Mouse (Mus musculus) lung, embryonic 14.5 days (tissue): Measurements from ENCODE around the gene Lrp3. TPM values are rescaled to one million over a fixed set of nuclear protein-coding genes. Genes with fewer than 3 reads are reported as not detected.

Source experiments
- ATAC-seq: fragments of 200-750 bp; cut with Nextera tagmentation; 2 replicates; pipeline ENCODE4 v1.8.0; 2017; ENCODE audit warnings: mild to moderate bottlenecking, moderate TSS enrichment, moderate library complexity; ENCODE audit not compliant: insufficient read depth
- DNase-seq: peaks from one replicate; pipeline ENCODE4 v3.0.0-alpha.2; 2015
- H3K27ac ChIP-seq: fragments of 300-500 bp; sonication (generic); 2 replicates; pipeline ENCODE4 v1.5.1; 2014; ENCODE audit warnings: low read depth, mild to moderate bottlenecking, moderate library complexity
- H3K27me3 ChIP-seq: fragments of 300-500 bp; sonication (generic); 2 replicates; pipeline ENCODE4 v1.6.1; 2014; ENCODE audit warnings: low read length, control low read depth; ENCODE audit not compliant: insufficient read depth
- H3K36me3 ChIP-seq: fragments of 300-500 bp; sonication (generic); 2 replicates; pipeline ENCODE4 v1.6.1; 2014; ENCODE audit warnings: control low read depth; ENCODE audit not compliant: insufficient read depth
- H3K4me1 ChIP-seq: fragments of 300-500 bp; sonication (generic); 2 replicates; pipeline ENCODE4 v1.6.1; 2014; ENCODE audit warnings: antibody characterized with exemption, control low read depth; ENCODE audit not compliant: insufficient read depth
- H3K4me2 ChIP-seq: fragments of 300-500 bp; sonication (generic); 2 replicates; pipeline ENCODE4 v1.6.1; 2014; ENCODE audit warnings: mild to moderate bottlenecking
- H3K4me3 ChIP-seq: fragments of 300-500 bp; sonication (generic); 2 replicates; pipeline ENCODE4 v1.5.1; 2014; ENCODE audit warnings: low read depth, low read length
- H3K9ac ChIP-seq: fragments of 300-500 bp; sonication (generic); 2 replicates; pipeline ENCODE4 v1.6.1; 2014
- H3K9me3 ChIP-seq: fragments of 300-500 bp; sonication (generic); 2 replicates; pipeline ENCODE4 v1.6.1; 2016; ENCODE audit warnings: low read depth, low read length, control low read depth
- CTCF ChIP-seq: IDR thresholded peaks from 2 replicates; pipeline ENCODE4 v1.5.1; 2016; ENCODE audit warnings: antibody characterized with exemption, low read depth
- WGBS: fragments of 180-500 bp; shearing (Covaris S2); extraction: QIAGEN DNeasy Blood & Tissue Kit; methylation state at CpG from one replicate; pipeline ENCODE4 v1.1.7; 2014; 5-methylcytosine and 5-hydroxymethylcytosine counted together
- polyA plus RNA-seq: library from polyadenylated mRNA; unstranded; fragments of >200 nt; fragmentation: Nextera tagmentation; extraction: Ambion mirVana; gene quantifications from 2 replicates; pipeline ENCODE4 v1.2.1, GENCODE M21; 2014

Lrp3 gene
- polyA plus RNA-seq, 1 experiment from 2014 or later = 11.2 TPM

- Histone ChIP-seq H3K27ac (no peak overlapping the region), H3K4me1 (0 out of 2 replicates have a peak, but pooled peaks cover 4% of the 10 kb centered on the region), H3K36me3 (peaks cover 9% of the 10 kb centered on the region; the same call in 1 of the 2 replicates), H3K9me3 (no peaks in the 10 kb centered on the region), H3K27me3 (no peaks in the 10 kb centered on the region), H3K9ac (peak overlapping the region; percentile 71), H3K4me2 (peak overlapping the region; percentile 82), H3K4me3 (peak overlapping the region; percentile 61)
- ATAC-seq (no peak), DNase-seq (no peak)
- TF ChIP-seq CTCF = no peak
- WGBS = 39% methylated on average over 5 of the region's 5 CpGs
These were observed 433 bp upstream of the Lrp3 start for GRCm38 (mm10) chr7:35215731-35216130.

DNA sequence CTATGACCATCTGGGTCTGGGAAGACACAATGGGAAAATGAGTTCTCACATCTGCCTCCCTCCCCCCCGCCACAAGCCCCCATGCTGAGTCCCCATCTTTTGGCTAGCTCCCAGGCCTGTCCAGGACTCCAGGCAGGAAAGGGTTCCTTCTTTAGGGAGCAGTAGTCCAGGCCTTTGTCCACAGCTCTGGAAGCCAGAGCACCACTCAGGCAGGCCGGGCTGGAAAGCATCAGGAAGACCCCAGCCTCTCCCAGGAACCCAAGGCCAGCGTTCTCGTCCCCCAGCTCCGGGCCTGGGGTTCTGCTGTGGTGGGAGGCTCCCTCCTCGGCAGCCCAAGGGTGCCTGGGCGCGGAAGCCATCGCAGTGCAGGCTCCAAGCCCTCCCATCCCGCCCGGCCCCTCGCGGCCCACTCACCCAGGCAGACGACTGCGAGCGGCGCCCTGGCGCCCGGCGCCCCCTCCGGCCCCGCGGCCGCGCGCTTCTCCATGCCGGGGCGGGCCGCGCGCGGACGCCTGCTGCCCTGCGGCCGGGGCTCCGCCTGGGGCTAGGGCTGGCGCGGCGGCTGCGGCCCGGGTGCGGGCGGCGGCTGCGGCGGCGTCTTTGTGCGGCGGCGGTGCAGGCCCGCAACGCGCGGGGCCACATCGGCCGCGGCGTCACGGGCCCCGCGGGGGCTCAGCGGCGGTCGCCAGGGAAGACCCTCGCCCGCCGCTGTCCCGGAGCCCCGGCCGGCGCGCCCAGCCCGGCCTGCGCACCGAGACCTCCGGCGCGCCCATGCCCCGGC lies 666 bp downstream of the Lrp3 start:
- H3K36me3 ChIP-seq = peaks cover 9% of the 10 kb centered on the region; the same call in 1 of the 2 replicates
- TF ChIP-seq CTCF = no peak
- ATAC-seq (peak; percentile 59), DNase-seq (peak; percentile 61)
- 0 out of 2 replicates have a peak, but pooled peaks cover 4% of the 10 kb centered on the region for H3K4me1 ChIP-seq
- no peaks in the 10 kb centered on the region for H3K9me3 ChIP-seq
- H3K9ac ChIP-seq = peak overlapping the region; percentile 71
- H3K27ac ChIP-seq = no peak overlapping the region; the same call in 1 of the 2 replicates
- H3K4me2 ChIP-seq = peak overlapping the region; percentile 82
- under 1% methylated on average over 62 of the region's 79 CpGs for WGBS
- H3K27me3 ChIP-seq = no peaks in the 10 kb centered on the region
- H3K4me3 ChIP-seq = peak overlapping the region; percentile 61

DNA sequence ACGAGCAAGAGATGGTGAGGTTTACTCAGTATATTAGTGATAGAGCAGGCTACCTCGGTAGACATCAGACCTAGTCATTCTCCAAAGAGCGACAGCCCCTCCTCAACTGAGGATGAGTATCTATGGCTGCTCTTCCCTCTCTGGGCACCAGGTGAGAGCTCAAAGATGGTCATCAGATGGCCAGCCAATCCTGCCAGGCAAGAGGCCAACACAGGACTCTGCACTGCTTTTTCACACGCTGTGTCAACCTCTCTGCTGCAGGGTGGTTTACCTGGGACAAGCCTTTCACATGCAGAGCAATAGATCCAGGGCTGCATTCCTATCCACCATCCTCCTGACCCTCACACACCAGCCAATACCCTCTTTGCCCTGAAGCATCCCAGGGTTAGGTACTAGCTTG lies 3.5 kb downstream of the Lrp3 start:
- ATAC-seq (no peak), DNase-seq (no peak)
- Histone ChIP-seq H3K36me3 (peaks cover 9% of the 10 kb centered on the region; the same call in 1 of the 2 replicates), H3K4me2 (no peak overlapping the region), H3K9me3 (no peaks in the 10 kb centered on the region), H3K27ac (no peak overlapping the region), H3K4me1 (0 out of 2 replicates have a peak, but pooled peaks cover 4% of the 10 kb centered on the region), H3K27me3 (no peaks in the 10 kb centered on the region), H3K4me3 (no peak overlapping the region), H3K9ac (no peak overlapping the region)
- no peak for TF ChIP-seq CTCF
- 88% methylated on average over 4 of the region's 4 CpGs for whole genome bisulfite sequencing

DNA sequence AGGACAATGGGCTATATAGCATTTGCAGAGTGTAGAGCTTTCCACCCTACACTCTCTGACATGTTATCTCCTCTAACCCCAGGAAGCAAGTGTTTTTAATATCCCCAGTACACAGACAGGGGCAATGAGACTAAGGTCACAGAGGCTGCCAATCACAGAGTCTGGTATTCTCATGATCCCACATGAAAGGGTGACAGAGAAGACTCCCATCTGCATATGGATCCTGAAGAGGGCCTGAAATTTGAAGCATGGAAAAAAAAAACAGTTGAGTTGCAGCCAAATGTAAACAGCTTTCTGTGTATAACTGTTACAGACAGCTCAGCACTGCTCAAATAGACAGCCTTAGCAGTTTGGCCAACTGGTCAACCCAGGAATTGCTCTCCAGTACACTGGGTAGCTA lies 15.5 kb downstream of the Lrp3 start:
- no peak for TF ChIP-seq CTCF
- ATAC-seq = peak; percentile 57

DNA sequence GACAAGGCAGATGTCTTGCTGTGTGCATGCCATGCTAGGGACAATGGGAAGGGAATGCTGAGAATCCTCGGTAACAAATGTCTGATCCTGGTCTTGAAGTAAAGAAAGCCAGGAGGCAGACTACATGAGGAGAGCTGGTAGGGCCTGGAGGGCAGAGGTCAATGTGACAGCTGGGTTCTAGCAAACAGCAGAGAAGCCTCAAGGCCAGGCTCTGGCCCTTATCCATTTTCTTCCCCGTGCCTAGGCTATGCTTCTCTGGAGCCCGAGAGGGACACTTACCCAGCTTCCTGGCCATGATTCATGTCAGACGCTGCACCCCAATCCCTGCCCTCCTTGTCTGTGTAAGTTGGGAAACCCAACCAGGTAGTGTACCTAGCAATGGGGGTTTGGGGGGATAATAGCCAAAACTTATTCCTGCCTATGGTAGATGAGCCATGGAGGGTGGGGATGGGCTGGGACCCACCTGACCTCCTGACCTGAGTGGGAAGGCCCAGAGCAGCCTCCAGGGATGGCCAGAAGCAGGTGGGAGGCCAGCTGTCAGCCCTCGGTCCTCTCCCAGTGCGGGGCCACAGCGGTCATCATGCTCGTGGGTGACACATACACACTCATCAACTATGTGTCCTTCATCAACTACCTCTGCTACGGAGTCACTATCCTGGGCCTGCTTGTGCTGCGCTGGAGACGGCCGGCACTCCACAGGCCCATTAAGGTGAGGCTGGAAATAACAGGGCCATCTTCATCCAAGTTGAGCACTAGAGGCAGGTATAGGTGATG lies 16.1 kb downstream of the Lrp3 start:
- Histone ChIP-seq H3K4me1 (no peaks in the 10 kb centered on the region), H3K4me2 (no peak overlapping the region), H3K36me3 (peaks cover 37% of the 10 kb centered on the region; the same call in 1 of the 2 replicates), H3K9me3 (no peaks in the 10 kb centered on the region), H3K27ac (no peak overlapping the region), H3K4me3 (no peak overlapping the region), H3K27me3 (no peaks in the 10 kb centered on the region), H3K9ac (no peak overlapping the region)
- DNase-seq (peak; percentile 50), ATAC-seq (peak; percentile 45; the same call in 1 of the 2 replicates)
- no peak for TF ChIP-seq CTCF
- 81% methylated on average over 12 of the region's 12 CpGs for WGBS

More for the DNA sequence above, 15.5 kb downstream of the Lrp3 start:
- Histone ChIP-seq H3K27me3 (no peaks in the 10 kb centered on the region), H3K4me3 (no peak overlapping the region), H3K4me2 (no peak overlapping the region), H3K4me1 (no peaks in the 10 kb centered on the region), H3K9me3 (no peaks in the 10 kb centered on the region), H3K27ac (no peak overlapping the region), H3K9ac (no peak overlapping the region), H3K36me3 (peaks cover 42% of the 10 kb centered on the region; the same call in 1 of the 2 replicates)
- peak; percentile 78 for DNase-seq

DNA sequence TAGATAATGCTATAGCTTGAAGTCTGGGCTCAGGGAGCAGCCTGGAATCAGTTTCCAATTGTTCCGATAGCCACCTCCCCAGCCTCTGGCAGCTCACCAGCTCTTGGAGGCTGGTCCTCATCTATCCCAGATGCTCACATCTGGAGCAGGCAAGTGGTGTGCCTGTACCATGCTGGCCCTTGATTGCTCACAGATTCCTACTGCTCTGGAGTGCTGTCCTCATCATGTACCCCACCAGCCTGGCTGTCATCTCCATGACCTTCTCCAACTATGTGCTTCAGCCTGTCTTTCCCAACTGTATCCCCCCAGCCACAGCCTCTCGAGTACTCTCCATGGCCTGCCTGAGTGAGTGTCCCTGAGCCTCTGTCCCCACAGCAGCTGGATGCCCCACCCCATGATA lies 18.3 kb downstream of the Lrp3 start:
- DNase-seq (peak; percentile 46), ATAC-seq (peak; percentile 37; the same call in 1 of the 2 replicates)
- 49% methylated on average over 2 of the region's 2 CpGs for WGBS

DNA sequence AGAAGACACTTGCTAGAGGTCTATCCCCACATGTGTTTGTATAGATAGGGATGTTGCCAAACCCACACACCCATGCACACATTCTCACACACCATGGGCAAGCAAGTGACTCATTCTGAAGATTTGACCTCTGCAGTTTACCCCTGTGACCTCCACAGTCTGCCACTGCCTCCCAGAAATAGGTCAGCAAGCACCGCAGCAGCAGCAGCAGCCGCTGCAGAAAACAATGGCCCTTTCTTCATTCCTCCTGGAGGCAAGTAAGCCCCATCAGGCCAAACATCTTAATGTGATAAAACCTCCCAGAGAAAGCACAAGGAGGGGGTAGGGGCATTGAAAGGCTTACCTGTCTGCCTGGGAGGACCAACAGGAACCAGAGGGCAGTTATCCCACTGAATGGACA lies 24.0 kb downstream of the Lrp3 start:
- no peaks in the 10 kb centered on the region for H3K9me3 ChIP-seq
- ATAC-seq = no peak
- TF ChIP-seq CTCF = no peak
- WGBS = 48% methylated on average over 2 of the region's 2 CpGs
- H3K4me2 ChIP-seq = no peak overlapping the region
- no peaks in the 10 kb centered on the region for H3K36me3 ChIP-seq
- no peak for DNase-seq
- no peak overlapping the region for H3K4me3 ChIP-seq
- peaks cover 18% of the 10 kb centered on the region for H3K27me3 ChIP-seq
- H3K4me1 ChIP-seq = no peaks in the 10 kb centered on the region; the same call in 1 of the 2 replicates
- no peak overlapping the region for H3K9ac ChIP-seq
- no peak overlapping the region for H3K27ac ChIP-seq

More for the DNA sequence above, 18.3 kb downstream of the Lrp3 start:
- no peak overlapping the region for H3K4me3 ChIP-seq
- H3K9me3 ChIP-seq = no peaks in the 10 kb centered on the region
- H3K9ac ChIP-seq = no peak overlapping the region
- no peak overlapping the region for H3K27ac ChIP-seq
- no peaks in the 10 kb centered on the region for H3K4me1 ChIP-seq
- no peaks in the 10 kb centered on the region for H3K27me3 ChIP-seq
- no peak overlapping the region for H3K4me2 ChIP-seq
- H3K36me3 ChIP-seq = peaks cover 16% of the 10 kb centered on the region; the same call in 1 of the 2 replicates
- TF ChIP-seq CTCF = no peak
